Mouse (Mus musculus) CH12.LX (cell line): ENCODE results near the gene Thtpa.

Source experiments
- CTCF ChIP-seq, 2 experiments: IDR thresholded peaks in 1 of 2; conservative IDR thresholded peaks in 1 of 2; 2 replicates each; pipeline ENCODE4 v1.5.1; 2011 to 2012; ENCODE audit warnings: low read depth in 2 of 2, low read length in 2 of 2, improper control_type of control experiment in 1 of 2, inconsistent platforms in 1 of 2, mild to moderate bottlenecking in 1 of 2, moderate library complexity in 1 of 2
- GABPA ChIP-seq: IDR thresholded peaks from 2 replicates; pipeline ENCODE4 v1.6.1; 2012; ENCODE audit warnings: low read depth, low read length, improper control_type of control experiment, inconsistent platforms; ENCODE audit not compliant: insufficient replicate concordance
- JUN ChIP-seq: IDR thresholded peaks from 2 replicates; pipeline ENCODE4 v1.6.1; 2011; ENCODE audit warnings: low read depth, mild to moderate bottlenecking, low read length, improper control_type of control experiment, moderate library complexity; ENCODE audit not compliant: insufficient read depth
- JUND ChIP-seq: conservative IDR thresholded peaks from 2 replicates; pipeline ENCODE4 v1.6.1; 2011; ENCODE audit warnings: low read depth, low read length, improper control_type of control experiment
- MAX ChIP-seq: IDR thresholded peaks from 2 replicates; pipeline ENCODE4 v1.6.1; 2011; ENCODE audit warnings: low read length, improper control_type of control experiment
- MYC ChIP-seq: IDR thresholded peaks from 2 replicates; pipeline ENCODE4 v1.6.1; 2011; ENCODE audit warnings: low read depth, mild to moderate bottlenecking, improper control_type of control experiment, low read length
- POLR2A ChIP-seq: IDR thresholded peaks from 2 replicates; pipeline ENCODE4 v1.6.1; 2011; ENCODE audit warnings: low read depth, mild to moderate bottlenecking, improper control_type of control experiment, low read length
- POLR2AphosphoS2 ChIP-seq: IDR thresholded peaks from 2 replicates; pipeline ENCODE4 v1.6.1; 2011; ENCODE audit warnings: low read depth, low read length, improper control_type of control experiment
- TBP ChIP-seq: conservative IDR thresholded peaks from 2 replicates; pipeline ENCODE4 v1.6.1; 2011; ENCODE audit warnings: low read depth, low read length, improper control_type of control experiment
- USF1 ChIP-seq: IDR thresholded peaks from 2 replicates; pipeline ENCODE4 v1.6.1; 2014; ENCODE audit warnings: low read depth, mild to moderate bottlenecking, inconsistent platforms, low read length, improper control_type of control experiment
- ZC3H11A ChIP-seq: IDR thresholded peaks from 2 replicates; pipeline ENCODE4 v1.6.1; 2012; ENCODE audit warnings: low read depth, mild to moderate bottlenecking, inconsistent platforms, low read length, improper control_type of control experiment
- ZNF384 ChIP-seq: IDR thresholded peaks from 2 replicates; pipeline ENCODE4 v1.6.1; 2012; ENCODE audit warnings: low read depth, low read length, improper control_type of control experiment, inconsistent platforms

GRCm38 (mm10) chr14:55097646-55098045 lies 3.1 kb downstream of the Thtpa start:
- TF ChIP-seq JUND (no peak), ZC3H11A (no peak), MAX (no peak), CTCF (conservative IDR thresholded peaks at IDR 0.05 in 1 of 2, IDR thresholded peaks at IDR 0.05 in 1 of 2; ENCODE audit: low read depth in 2 of 2, low read length in 2 of 2) (no peak), USF1 (no peak), POLR2A (no peak), MYC (no peak), POLR2AphosphoS2 (no peak), JUN (no peak), GABPA (no peak), TBP (no peak), ZNF384 (no peak)
